Mouse (Mus musculus) R1 (cell line): Measurements from ENCODE around the gene Fam69b.

Source experiments
- DNase-seq: peaks from one replicate; pipeline ENCODE4 v3.0.0-alpha.2; 2018; ENCODE audit warnings: low read depth, low spot score

The Fam69b gene

DNA sequence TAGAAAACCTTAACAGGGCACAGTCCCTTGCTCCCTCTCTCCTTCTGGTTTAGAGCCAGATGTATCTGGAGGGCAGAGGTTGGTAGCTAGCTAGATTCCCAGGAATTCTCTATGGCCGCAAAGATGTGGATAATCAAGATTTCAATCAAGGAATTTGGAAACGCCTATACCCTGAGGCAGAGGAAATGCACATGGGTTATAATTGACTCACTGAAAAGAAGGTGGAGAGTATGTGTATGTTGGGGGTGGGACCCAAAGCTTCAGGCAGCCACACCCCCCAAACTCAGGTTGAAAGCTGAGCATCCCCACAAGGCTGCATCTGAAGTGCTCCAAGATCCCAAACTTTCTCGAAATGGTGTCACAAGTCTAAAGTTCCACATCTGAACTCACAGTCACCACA lies 29.8 kb upstream of the Fam69b start:
- DNase-seq: peak; percentile 57

DNA sequence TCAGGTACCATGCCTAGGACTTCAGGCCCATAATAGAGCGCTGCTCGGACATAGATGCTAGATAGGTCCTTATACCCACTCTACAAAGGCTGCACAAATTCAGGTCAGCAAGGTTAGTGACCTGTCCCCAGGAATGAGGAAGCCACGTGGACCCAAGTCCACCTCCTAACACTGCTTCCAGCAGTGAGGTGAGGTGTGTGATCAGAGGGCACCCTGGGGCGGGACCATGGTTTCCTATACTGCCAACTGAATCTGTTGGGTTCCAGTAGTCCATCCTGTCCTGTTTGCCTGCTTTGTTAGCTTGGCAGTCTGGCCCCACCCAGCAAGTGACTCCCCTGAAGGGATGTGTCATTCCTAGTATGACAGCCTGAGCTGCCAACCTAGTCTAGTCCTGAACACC lies 28.3 kb upstream of the Fam69b start:
- DNase-seq: no peak

DNA sequence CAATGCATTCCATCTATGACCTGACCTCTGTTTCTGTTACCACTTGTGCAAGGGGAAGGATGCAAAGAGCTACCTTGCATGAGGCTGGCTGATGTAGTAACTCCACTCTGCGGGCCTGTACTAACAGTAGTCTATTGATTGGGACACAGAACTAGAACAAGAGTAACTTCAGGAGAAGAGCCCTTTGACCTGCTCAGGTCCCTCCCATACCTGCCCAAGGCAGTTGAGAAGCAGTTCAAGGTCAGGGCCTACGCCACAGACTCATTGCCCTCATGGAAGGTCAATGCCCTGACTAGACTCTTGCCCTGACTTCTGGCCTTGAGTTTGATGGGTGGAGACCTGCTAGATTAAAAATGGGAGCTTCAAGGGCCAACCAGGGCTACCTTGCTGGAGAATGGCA lies 27.6 kb upstream of the Fam69b start:
- DNase-seq: peak; percentile 74

DNA sequence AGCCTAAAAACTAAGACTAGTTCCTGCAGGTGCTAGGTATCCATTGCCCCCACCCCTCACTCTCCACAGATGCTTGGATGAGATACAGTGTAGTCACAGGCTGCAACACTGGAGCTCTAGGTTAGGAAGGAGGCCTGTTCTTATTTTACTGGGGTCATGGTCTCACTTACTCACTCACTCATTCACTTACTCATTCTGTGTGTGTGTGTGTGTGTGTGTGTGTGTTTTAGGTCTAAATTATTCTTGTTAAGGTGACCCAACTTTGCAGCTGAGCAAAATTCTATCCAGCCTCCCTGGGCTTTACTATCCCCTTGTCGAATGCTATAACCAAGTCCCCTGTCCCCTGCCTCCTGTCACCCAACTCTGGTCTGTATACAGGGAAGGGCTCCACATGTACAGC lies 26.7 kb upstream of the Fam69b start:
- DNase-seq: no peak

DNA sequence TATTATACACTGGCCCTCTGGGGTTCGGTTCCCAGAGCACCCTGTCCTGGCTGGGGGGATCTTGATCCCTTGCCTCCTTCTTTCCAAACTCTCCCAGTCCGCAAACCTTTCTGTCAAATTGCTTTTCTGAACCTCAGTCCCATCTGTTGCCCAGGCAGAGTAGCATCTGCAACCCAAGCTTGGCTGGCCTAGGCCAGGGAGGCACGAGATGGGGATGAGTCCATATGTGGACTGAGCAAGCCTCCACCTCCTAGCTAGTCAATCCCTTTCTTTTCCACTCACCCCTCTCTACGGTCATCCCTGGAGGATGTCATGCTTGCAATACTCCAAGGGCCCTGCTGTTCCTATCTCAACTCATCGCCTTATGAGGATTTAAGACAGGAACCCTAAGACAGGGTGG lies 25.6 kb upstream of the Fam69b start:
- no peak for DNase-seq

DNA sequence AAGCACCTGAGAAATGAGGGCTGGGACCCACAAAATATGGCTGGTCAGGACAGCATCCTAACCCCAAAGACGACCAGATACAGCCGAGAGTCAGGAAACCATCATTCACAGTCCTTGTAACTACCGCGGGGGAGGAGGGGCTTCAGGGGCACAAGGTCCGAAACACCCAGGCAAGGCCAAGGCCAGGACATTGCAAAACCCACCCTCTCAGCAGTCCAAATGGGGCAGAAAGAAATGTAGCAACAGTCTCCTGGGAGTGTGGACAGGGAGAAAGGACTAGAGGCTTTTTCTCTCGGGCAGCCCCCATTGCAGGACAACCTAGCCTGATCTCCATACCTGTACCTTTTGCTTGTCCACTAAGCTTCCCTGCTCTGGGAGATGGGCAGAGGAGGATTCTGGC lies 25.1 kb upstream of the Fam69b start:
- DNase-seq: no peak

DNA sequence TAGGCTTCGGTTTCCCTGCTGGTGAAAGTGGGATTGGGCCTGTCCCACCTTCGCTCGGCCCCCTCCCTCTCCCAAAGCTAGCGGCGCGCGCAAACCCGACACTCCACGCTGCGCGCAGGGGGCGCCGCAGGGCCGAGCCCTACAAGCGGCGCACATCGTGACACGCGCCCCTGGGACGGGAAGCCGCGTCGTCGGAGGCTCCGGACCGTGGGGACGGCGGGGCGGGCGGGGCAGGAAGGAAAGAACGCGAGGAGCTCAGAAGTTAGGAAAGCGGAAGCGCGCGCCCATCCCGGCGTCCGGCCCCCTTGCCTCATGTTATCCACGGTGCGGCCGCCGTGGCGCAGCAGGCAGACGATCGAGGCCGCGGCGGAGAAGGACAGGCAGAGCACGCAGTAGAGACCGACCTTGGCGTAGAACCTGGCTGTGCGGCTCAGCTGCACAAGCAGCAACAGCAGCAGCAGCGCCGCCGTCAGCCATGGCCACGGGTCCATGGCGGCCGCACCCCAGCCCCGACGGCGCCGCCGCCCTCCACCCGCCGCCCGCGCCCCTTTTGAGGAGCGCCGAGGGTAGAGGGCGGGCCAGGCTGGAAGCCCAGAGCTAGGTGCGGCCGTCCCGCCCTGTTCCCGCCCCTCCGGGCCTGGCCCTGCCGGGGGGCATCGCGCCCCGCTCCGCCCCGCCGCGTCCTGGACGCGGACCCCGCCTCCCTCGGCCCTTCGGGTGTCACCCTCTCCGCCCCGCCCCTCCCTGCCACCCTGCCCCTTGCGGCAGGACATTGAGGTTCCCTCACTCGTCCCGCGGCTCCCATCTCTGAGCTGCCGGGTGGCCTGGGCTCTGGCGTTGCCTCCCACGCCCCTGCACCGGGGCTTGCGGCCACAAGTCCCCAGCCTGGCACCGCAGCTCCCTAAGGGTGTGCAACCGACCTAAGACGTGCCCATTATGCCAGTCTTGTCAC lies 24.3 kb upstream of the Fam69b start, which contains the start of gene Agpat2:
Gene Agpat2 (minus strand): TSS at position 698 of the 952 bp plus-strand sequence.
- peak; percentile 90 for DNase-seq

DNA sequence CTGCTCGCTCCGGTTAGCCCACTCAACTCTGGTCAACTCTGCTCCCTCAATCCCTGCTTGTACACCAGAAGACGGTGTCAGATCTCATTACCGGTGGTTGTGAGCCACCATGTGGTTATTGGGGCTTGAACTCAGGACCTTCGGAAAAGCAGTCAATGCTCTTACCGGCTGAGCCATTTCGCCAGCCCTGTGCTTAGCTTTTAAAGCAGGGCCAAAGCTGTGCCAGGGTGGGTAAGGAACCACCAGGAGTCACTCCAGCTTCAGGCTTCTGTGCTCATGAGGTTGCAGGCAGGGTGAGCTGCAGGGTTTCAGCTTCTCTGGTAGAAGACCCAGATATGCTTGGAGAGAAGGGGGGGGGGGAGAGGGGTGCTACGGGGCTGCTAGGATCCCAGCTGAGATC lies 22.9 kb upstream of the Fam69b start:
- no peak for DNase-seq

DNA sequence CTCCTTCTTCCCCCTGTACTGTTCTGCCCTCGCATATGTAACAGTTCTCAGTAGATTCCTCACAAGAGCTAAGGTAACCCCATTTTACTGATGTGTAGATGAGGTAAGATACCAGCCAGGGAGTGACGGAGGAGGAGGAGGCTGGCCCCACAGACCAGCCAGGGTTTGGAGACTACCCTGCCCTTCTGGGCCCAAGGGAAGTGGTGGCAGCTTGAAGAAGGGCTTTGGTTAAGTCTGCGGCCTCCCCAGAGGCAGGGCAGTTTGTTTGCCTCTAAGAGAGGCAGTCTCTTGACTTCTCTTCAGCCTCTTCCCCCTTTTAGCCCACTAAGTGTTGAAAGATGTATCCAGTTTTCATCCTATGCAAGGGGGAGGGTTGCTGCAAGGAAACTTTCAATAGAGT lies 21.7 kb upstream of the Fam69b start:
- DNase-seq: no peak

DNA sequence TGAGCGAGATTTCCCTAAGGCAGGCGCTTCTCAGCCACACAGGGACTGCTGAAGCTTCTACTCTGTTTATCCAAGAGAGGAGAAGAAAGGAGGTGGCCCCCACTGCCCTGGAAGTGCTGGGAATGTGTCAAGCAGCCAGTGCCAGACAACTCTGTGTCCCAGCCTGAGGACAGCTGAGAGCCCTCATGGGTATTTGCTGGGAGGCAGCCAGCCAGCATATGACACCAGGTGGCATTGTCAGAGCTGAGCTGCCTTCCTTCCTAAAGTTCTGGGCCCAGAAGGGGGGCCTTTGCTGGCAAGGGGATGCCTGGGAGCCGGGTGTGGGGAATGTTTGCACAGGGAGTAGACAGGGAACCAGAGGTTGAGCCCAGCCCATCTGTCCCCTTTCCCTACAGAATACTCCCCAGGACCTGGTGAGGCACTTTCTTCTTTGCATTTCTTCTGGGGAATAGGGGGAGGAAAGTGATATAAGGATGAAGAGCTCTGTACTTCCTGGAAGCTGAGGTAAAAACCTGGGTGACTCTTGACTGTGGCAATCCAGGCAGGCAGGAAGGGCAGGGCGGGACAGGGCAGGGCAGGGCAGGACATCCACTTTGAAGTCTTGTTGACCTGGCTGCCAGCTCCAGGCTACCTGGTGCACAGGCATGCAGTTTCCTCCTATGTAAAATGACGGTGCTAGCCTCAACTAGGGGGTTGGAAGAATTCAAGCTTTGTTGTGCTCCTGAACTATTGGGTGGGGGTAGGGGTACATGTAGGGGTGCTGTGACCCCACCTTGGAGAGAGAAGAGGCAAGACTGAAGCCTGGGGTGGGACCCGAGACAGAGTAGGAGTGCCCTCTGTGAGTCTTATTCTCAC lies 21.0 kb upstream of the Fam69b start:
- no peak for DNase-seq

DNA sequence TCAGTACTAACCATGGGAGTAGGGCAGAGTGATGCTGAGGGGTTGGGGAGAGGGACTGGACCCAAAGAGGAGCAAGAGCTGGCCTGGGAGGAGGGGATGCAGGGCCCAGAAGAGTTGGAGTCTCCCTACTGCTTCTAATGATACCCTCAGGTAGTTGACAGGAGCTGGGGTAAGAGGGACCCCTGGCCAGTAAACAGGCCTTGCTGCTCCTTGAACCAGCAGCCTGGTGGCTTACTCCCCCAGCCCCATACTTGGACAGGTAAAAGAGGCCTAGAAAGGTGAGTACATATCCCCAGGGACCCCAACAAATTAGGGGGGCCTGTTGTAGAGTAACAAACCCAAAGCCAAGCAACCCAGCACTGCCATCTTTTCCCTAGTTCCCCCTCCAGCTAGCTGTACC lies 19.5 kb upstream of the Fam69b start:
- DNase-seq: no peak

DNA sequence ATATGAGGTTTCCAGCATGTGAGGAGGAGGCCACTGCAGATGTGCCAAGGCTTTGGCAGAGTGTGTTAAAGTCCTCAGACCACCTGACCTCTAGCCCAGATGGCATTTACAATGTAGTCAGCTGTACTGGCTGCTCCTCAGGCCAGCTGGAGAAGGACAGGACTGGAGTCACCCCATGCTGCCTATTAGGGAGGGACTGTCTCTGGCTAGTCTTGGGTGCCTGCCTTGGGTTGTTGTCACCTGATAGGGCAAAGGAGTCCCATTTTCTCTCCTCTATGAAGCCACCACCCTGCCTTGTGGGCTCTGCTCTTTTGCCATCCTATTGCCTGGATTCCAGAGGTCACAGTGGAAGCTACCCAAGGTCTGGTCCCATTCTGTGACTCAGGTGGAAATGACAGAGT lies 19.0 kb upstream of the Fam69b start:
- DNase-seq: no peak

DNA sequence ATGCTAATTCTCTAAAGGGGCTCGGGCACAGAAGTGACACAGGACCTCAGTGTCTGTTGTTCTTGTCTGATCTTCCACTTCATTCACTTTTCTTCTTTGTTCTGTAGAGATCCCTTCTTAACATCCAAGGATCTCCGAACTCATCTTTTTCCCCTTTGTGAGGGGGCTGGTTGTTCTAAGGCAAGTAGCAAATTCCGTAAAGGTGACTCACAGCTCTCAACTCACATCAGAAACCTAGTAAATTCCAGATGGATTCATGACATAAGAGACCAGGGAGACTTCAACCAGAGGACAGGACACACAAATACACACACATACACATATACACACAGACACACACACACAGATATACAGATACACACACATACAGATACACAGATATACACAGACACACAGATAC lies 17.7 kb upstream of the Fam69b start:
- peak; percentile 68 for DNase-seq

DNA sequence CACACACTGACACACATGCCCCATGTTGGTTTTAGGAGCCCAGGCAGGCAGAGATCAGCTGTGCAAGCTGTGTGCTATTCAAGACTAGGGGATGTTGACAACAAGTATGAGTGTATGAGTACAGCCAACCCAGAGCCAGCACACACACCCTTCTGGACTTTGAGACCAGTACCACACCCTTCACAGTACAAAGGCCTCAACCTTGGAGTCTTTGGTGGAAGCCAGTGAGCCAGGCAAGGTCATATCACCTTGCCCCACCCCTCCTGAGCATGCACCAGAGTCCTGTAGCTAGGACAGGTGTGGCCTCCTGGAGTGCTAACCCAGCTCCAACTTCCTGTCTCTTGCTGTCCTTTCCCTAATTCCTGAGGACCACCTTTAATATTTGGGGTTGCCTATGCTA lies 17.2 kb upstream of the Fam69b start:
- DNase-seq: peak; percentile 99

DNA sequence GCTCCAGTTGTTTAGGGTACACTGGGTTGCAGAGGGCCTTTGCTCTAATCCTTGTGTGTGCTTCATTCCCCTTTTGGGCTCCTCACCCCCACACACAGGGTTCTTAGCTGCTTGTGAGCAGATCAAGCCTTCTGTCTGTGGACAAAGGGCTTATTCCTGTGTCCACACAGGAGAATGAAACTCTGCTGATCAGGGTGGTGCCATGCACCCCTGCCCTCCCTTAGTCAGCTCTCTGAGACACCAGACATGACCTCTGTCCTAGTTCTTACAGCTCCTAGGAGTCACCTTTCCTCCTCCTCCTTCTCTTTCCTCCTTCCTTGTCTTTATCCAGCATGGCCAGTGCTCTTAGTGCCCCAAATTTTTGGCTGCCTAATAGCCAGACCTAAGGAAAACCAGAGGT lies 16.4 kb upstream of the Fam69b start:
- no peak for DNase-seq

DNA sequence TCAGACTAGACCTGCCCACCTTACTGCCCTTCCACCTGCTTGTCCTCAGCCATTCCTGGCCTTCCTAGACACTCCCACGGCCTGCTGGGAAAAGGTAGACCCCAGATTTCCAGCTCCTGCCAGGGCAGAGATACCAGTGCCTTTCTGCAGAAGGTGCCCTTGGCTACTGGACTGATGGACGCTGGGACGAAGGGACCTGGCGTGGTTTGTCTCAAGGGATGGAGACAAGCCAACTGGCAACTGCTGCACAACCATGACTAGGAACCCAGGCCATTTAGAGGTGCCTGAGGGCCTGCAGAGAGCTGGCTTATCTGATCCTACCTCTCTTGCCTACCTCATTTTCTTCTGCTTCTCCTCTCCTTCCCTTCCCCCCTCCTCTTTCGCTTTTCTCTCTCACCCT lies 13.4 kb upstream of the Fam69b start:
- DNase-seq: no peak

DNA sequence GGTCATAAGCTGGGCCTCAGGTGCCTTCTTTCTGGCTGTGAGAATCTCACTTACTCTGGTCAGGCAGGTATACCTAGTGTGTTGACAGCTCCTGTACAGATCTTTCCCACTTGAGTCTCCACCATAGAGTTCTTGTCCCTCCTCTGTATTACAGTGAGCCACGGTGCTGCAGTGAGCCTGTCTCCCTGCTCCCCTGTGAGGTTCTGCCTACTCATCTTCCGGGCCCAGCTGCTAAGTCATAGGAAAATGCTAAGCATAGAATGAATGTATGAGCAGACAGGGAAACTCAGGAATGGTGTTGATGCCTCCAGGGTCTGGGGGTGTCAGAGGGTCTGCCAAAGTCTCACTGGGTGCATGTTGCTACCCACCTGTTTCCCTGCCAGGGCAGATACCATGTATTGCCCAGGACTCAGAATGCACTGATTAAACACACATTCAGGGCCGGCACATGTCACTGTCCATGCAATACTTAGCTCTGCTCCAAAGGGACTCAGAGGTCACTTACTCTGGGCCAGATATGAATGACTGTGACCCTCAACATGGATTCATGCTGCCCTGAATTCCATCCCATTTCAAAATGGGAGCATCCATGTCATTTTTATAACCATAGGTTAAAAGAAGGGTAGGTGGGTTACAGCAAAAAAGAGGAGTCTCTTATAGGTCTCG lies 12.7 kb upstream of the Fam69b start:
- no peak for DNase-seq

DNA sequence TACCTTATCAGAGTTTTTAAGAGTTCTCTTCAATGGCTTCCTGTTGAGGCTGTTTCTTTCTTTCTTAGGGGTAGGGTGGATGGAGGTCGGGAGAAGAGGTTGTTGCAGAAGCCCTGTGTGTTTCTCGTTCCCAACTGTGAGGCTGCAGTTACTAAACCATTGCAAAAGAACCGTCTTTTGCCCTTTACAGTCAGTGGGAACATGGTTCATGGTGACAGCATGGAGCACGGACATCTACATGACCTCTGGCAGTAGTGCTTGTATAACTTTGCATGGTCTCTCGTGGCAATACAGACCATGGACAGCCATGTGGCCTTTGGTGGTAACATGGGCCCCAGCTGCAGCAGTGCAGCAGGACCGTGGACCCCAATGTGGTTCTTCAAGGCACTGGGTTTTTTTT lies 10.9 kb upstream of the Fam69b start:
- no peak for DNase-seq

DNA sequence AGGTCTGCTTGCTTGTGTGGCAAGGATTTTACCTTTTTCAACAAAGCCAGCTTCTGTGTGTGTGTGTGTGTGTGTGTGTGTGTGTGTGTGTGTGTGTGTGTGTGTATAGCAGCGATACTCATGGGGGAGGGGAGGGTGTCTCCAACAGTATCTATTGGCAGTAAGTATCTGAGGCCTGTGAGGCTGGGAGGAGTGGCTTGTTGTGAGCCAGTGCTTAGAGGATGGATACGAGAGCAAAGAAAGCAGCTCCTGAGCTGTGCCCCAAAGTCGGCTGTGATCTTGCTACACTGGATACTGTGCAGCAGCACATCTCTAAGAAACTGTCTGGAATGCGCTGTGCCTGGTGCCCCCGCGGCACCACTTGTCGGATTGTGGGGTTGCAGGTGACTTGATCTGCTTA lies 10.3 kb upstream of the Fam69b start:
- DNase-seq: peak; percentile 48

DNA sequence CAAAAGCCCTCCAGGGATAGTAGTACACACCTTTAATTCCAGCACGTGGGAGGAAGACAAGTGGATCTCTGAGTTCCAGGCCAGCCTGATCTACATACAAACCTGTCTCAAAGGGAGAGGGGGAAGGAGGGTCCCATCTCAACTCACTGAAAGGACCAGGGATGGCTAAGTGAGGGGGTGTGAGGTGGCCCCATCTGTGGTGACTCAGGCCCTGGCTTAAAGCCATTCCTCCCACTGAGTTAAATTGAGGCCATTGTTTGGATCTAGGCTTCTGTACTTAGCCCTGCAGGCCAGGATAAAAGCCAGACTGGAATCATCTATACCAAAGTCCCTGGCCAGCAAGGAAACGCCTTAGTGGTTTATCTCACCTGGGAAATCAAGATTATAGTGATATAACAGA lies 7.0 kb upstream of the Fam69b start:
- no peak for DNase-seq

DNA sequence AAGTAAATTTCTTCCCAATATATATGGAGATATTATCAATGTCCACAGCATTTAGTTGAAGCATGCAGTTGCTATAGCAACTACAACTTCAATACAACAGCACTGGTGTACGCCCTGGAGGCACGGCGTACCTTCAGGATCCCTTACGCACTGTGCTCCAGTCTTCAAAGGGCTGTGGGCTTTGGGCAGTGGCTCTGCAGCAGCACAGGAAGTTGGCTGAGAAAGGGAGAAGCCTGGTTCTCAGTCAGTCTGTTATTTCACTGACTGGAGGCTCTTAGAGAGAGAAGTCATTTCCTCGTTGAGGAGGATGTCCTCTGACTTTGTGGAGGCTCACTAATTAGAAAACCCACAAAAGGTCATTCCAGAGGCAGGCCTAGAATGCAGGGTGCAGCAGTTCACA lies 5.3 kb upstream of the Fam69b start:
- peak; percentile 42 for DNase-seq

DNA sequence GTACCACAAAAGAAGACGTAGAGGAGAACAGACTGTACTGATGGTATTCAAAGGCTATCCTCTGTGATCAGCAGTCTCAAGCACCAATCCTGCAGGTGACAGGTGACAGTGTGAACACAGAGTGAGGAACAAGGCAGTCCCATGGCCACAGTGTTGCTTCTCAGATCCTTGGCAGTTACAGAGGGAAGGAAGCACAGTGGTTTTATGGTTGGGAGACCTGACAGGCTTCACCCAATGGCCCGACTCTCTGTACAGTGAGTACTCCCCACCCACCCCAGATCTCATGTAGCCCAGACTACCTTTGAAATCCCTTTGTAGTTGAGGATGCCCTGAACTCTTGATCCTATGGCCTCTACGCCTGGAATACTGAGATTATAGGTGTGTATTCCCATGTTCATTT lies 2.8 kb upstream of the Fam69b start:
- DNase-seq: no peak
